Mouse (Mus musculus): ENCODE data around the gene Lhx4. TPM values are rescaled to one million over a fixed set of nuclear protein-coding genes. Genes with fewer than 3 reads are reported as not detected.

The Lhx4 gene
- polyA plus RNA-seq (2012; rRNA removed) = not detected in 2 replicates

- H3K36me3 ChIP-seq (ENCODE audit: control insufficient read depth, insufficient read depth, low read length) = no peaks in the 10 kb centered on the region
- 69% methylated on average over 6 of the region's 6 CpGs for WGBS
- H3K4me3 ChIP-seq (ENCODE audit: low read depth, low read length) = no peak within 1 kb of the TSS
- no peak within 1 kb of the TSS for H3K27ac ChIP-seq (ENCODE audit: insufficient read depth, low read depth, low read length)
- H3K27me3 ChIP-seq (ENCODE audit: control insufficient read depth, insufficient read depth, low read length) = peaks cover 22% of the 10 kb centered on the region
- H3K4me1 ChIP-seq (ENCODE audit: control insufficient read depth, insufficient read depth, insufficient read length, low read length) = no peaks in the 10 kb centered on the region
- TF ChIP-seq CTCF (IDR thresholded peaks at IDR 0.05; ENCODE audit: extremely low read depth, insufficient read length, insufficient replicate concordance, low read depth, low read length) (no peak), POLR2A (IDR thresholded peaks at IDR 0.05; ENCODE audit: low read depth, low read length) (no peak)
Measured at GRCm38 (mm10) chr1:155751484-155752255, at the start of gene Lhx4. TSS of gene Lhx4 (minus strand) at chr1:155751684.

- WGBS = 75% methylated on average over 4 of the region's 4 CpGs
- Histone ChIP-seq H3K27me3 (ENCODE audit: control insufficient read depth, insufficient read depth, low read length) (no peaks in the 10 kb centered on the region), H3K4me1 (ENCODE audit: control insufficient read depth, insufficient read depth, insufficient read length, low read length) (peaks cover 10% of the 10 kb centered on the region; the same call in 1 of the 2 replicates), H3K36me3 (ENCODE audit: control insufficient read depth, insufficient read depth, low read length) (peaks cover 21% of the 10 kb centered on the region), H3K27ac (ENCODE audit: insufficient read depth, low read depth, low read length) (no peak overlapping the region), H3K4me3 (ENCODE audit: low read depth, low read length) (no peak overlapping the region)
- TF ChIP-seq POLR2A (IDR thresholded peaks at IDR 0.05; ENCODE audit: low read depth, low read length) (no peak), CTCF (IDR thresholded peaks at IDR 0.05; ENCODE audit: extremely low read depth, insufficient read length, insufficient replicate concordance, low read depth, low read length) (no peak)
Measured at GRCm38 (mm10) chr1:155798000-155798399, 46.5 kb upstream of the Lhx4 start.

GRCm38 (mm10) chr1:155797425-155797824 lies 45.9 kb upstream of the Lhx4 start:
- no peak overlapping the region for H3K27ac ChIP-seq (ENCODE audit: insufficient read depth, low read depth, low read length)
- 52% methylated on average over 4 of the region's 4 CpGs for WGBS
- no peaks in the 10 kb centered on the region for H3K27me3 ChIP-seq (ENCODE audit: control insufficient read depth, insufficient read depth, low read length)
- peaks cover 10% of the 10 kb centered on the region; the same call in 1 of the 2 replicates for H3K4me1 ChIP-seq (ENCODE audit: control insufficient read depth, insufficient read depth, insufficient read length, low read length)
- H3K36me3 ChIP-seq (ENCODE audit: control insufficient read depth, insufficient read depth, low read length) = peaks cover 16% of the 10 kb centered on the region
- TF ChIP-seq CTCF (IDR thresholded peaks at IDR 0.05; ENCODE audit: extremely low read depth, insufficient read length, insufficient replicate concordance, low read depth, low read length) = no peak
- H3K4me3 ChIP-seq (ENCODE audit: low read depth, low read length) = no peak overlapping the region

- Histone ChIP-seq H3K27me3 (ENCODE audit: control insufficient read depth, insufficient read depth, low read length) (no peaks in the 10 kb centered on the region), H3K4me3 (ENCODE audit: low read depth, low read length) (no peak overlapping the region), H3K36me3 (ENCODE audit: control insufficient read depth, insufficient read depth, low read length) (peaks cover 15% of the 10 kb centered on the region), H3K27ac (ENCODE audit: insufficient read depth, low read depth, low read length) (no peak overlapping the region), H3K4me1 (ENCODE audit: control insufficient read depth, insufficient read depth, insufficient read length, low read length) (peaks cover 10% of the 10 kb centered on the region; the same call in 1 of the 2 replicates)
- WGBS = 55% methylated on average over 11 of the region's 11 CpGs
- TF ChIP-seq POLR2A (IDR thresholded peaks at IDR 0.05; ENCODE audit: low read depth, low read length) (no peak), CTCF (IDR thresholded peaks at IDR 0.05; ENCODE audit: extremely low read depth, insufficient read length, insufficient replicate concordance, low read depth, low read length) (no peak)
Measured at GRCm38 (mm10) chr1:155796757-155797405, 45.4 kb upstream of the Lhx4 start.

- Histone ChIP-seq H3K27me3 (ENCODE audit: control insufficient read depth, insufficient read depth, low read length) (no peaks in the 10 kb centered on the region), H3K36me3 (ENCODE audit: control insufficient read depth, insufficient read depth, low read length) (peaks cover 17% of the 10 kb centered on the region), H3K4me1 (ENCODE audit: control insufficient read depth, insufficient read depth, insufficient read length, low read length) (peaks cover 7% of the 10 kb centered on the region; the same call in 1 of the 2 replicates), H3K27ac (ENCODE audit: insufficient read depth, low read depth, low read length) (no peak overlapping the region), H3K4me3 (ENCODE audit: low read depth, low read length) (no peak overlapping the region)
- TF ChIP-seq POLR2A (IDR thresholded peaks at IDR 0.05; ENCODE audit: low read depth, low read length) (no peak), CTCF (IDR thresholded peaks at IDR 0.05; ENCODE audit: extremely low read depth, insufficient read length, insufficient replicate concordance, low read depth, low read length) (no peak)
- WGBS = 90% methylated on average over 5 of the region's 5 CpGs
Measured at GRCm38 (mm10) chr1:155795791-155796233, 44.3 kb upstream of the Lhx4 start.

GRCm38 (mm10) chr1:155794855-155795254 lies 43.4 kb upstream of the Lhx4 start:
- H3K4me3 ChIP-seq (ENCODE audit: low read depth, low read length) = no peak overlapping the region
- WGBS = 87% methylated on average over 6 of the region's 6 CpGs
- H3K27me3 ChIP-seq (ENCODE audit: control insufficient read depth, insufficient read depth, low read length) = no peaks in the 10 kb centered on the region
- peaks cover 7% of the 10 kb centered on the region; the same call in 1 of the 2 replicates for H3K4me1 ChIP-seq (ENCODE audit: control insufficient read depth, insufficient read depth, insufficient read length, low read length)
- H3K36me3 ChIP-seq (ENCODE audit: control insufficient read depth, insufficient read depth, low read length) = peaks cover 21% of the 10 kb centered on the region
- TF ChIP-seq POLR2A (IDR thresholded peaks at IDR 0.05; ENCODE audit: low read depth, low read length) (no peak), CTCF (IDR thresholded peaks at IDR 0.05; ENCODE audit: extremely low read depth, insufficient read length, insufficient replicate concordance, low read depth, low read length) (no peak)
- H3K27ac ChIP-seq (ENCODE audit: insufficient read depth, low read depth, low read length) = no peak overlapping the region

- no peaks in the 10 kb centered on the region for H3K27me3 ChIP-seq (ENCODE audit: control insufficient read depth, insufficient read depth, low read length)
Measured at GRCm38 (mm10) chr1:155791919-155792318, 40.4 kb upstream of the Lhx4 start.

More at GRCm38 (mm10) chr1:155791919-155792318, 40.4 kb upstream of the Lhx4 start:
- Histone ChIP-seq H3K36me3 (ENCODE audit: control insufficient read depth, insufficient read depth, low read length) (peaks cover 26% of the 10 kb centered on the region), H3K4me1 (ENCODE audit: control insufficient read depth, insufficient read depth, insufficient read length, low read length) (peaks cover 3% of the 10 kb centered on the region; the same call in 1 of the 2 replicates), H3K27ac (ENCODE audit: insufficient read depth, low read depth, low read length) (no peak overlapping the region), H3K4me3 (ENCODE audit: low read depth, low read length) (no peak overlapping the region)
- TF ChIP-seq POLR2A (IDR thresholded peaks at IDR 0.05; ENCODE audit: low read depth, low read length) (no peak), CTCF (IDR thresholded peaks at IDR 0.05; ENCODE audit: extremely low read depth, insufficient read length, insufficient replicate concordance, low read depth, low read length) (peak; percentile 33; the same call in 1 of the 2 replicates)
- 65% methylated on average over 5 of the region's 5 CpGs for WGBS
